Mouse (Mus musculus): ENCODE measurements around the gene Foxn2. TPM values are rescaled to one million over a fixed set of nuclear protein-coding genes. Genes with fewer than 3 reads are reported as not detected.
"Not testable (repeated sequence)": the region's sequence is repeated elsewhere in the genome, so short reads cannot be mapped to it uniquely, and the experiment has no call there.

Gene Foxn2
- polyA plus RNA-seq, 1 experiment from 2014 or later = 15.8 TPM

DNA sequence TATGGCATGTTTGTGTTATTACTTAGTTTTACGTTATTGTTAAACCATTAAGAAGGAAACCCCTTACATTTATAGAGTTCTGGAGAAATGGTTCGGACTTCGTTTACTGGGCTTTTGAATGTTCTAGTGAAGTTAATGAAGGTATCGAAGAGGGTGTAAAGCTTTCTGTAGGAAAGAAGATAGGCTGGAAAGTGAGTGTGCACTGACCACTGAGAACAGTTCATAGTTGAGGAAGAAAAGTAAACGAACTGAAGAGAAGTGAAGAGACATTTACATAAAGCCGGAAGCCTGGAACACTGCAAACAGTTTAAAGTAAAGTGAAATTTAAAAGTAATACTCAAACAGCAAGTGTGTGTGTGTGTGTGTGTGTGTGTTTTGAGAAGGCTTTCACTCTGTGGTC lies 2.1 kb downstream of the Foxn2 start:
- no peak overlapping the region for H3K9ac ChIP-seq
- H3K4me1 ChIP-seq = peaks cover 9% of the 10 kb centered on the region
- H3K27ac ChIP-seq = no peak overlapping the region
- ATAC-seq (replicated peaks; ENCODE audit: low FRiP score) = no peak
- WGBS = 73% methylated on average over 6 of the region's 6 CpGs
- no peak overlapping the region; the same call in 1 of the 2 replicates for H3K4me3 ChIP-seq (replicated peaks)
- H3K36me3 ChIP-seq = no peaks in the 10 kb centered on the region
- H3K27me3 ChIP-seq = no peaks in the 10 kb centered on the region
- no peaks in the 10 kb centered on the region for H3K9me3 ChIP-seq (replicated peaks)
- peak overlapping the region; percentile 29 for H3K4me2 ChIP-seq

DNA sequence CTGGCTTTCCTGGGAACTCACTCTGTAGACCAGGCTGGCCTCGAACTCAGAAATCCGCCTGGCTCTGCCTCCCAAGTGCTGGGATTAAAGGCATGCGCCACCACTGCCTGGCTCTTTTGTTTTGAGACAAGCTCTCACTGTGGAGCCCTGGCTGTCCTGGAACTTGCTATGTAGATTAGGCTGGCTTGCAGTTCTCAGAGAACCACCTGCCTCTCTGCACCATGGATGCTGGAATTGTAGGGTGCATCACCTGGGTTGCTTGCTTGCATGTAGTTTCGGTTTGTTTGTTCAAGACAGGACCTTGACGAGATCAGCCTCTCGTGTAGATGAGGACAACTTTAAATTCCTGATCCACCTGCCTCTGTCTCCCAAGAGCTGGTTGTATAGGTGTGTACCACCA lies 2.7 kb downstream of the Foxn2 start:
- Histone ChIP-seq H3K9me3 (replicated peaks) (no peaks in the 10 kb centered on the region), H3K4me2 (no peak overlapping the region), H3K36me3 (no peaks in the 10 kb centered on the region), H3K27ac (no peak overlapping the region), H3K27me3 (no peaks in the 10 kb centered on the region), H3K4me3 (replicated peaks) (no peak overlapping the region), H3K9ac (no peak overlapping the region), H3K4me1 (peaks cover 9% of the 10 kb centered on the region)
- ATAC-seq (replicated peaks; ENCODE audit: low FRiP score) = no peak
- 88% methylated on average over 6 of the region's 6 CpGs for WGBS

DNA sequence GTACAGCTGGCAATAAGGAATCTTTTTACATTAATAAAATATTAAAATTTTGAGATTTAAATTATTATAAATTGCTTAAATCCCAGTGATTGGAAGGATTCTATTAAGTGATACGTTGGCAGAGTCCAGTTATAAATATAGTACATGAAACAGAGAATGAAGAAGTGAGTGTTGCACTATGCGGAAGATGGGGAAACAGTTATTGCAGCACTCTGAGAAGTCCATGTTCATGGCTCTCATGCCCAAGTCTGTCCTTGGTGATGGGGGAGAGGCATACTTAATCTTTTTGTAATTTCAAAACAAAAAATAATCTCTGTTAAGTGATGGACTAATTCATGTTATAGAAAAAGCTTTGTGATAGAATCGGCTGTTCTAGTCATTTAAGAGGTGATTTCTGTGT lies 17.6 kb downstream of the Foxn2 start:
- Histone ChIP-seq H3K27me3 (no peaks in the 10 kb centered on the region), H3K27ac (no peak overlapping the region), H3K4me2 (no peak overlapping the region), H3K4me1 (0 out of 2 replicates have a peak, but pooled peaks cover 2% of the 10 kb centered on the region), H3K4me3 (replicated peaks) (no peak overlapping the region), H3K9me3 (replicated peaks) (no peaks in the 10 kb centered on the region), H3K9ac (no peak overlapping the region), H3K36me3 (0 out of 2 replicates have a peak, but pooled peaks cover 3% of the 10 kb centered on the region)
- 90% methylated on average over 3 of the region's 3 CpGs for WGBS
- no peak for ATAC-seq (replicated peaks; ENCODE audit: low FRiP score)

DNA sequence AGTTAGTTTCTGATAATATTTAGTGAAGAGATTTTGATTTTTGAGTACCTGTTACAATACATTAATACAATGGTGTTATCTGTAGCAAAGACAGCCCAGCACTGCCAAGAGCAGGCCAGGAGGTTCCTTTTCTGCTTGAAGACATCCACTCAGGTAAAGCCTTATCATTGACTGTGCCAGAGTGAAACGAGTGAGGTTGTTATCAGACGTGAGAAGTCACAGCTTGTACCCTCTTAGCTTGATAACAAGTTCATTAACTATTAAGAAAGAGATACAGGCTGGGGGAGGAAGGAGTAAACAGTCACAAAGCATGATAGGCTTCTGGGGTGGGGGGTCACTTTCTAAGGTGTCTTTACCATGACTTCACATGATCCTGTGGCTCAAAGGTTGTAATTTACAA lies 19.0 kb downstream of the Foxn2 start:
- no peak overlapping the region for H3K9ac ChIP-seq
- no peaks in the 10 kb centered on the region for H3K27me3 ChIP-seq
- no peak overlapping the region for H3K27ac ChIP-seq
- H3K4me3 ChIP-seq (replicated peaks) = no peak overlapping the region
- 0 out of 2 replicates have a peak, but pooled peaks cover 2% of the 10 kb centered on the region for H3K4me1 ChIP-seq
- WGBS = 56% methylated on average over 2 of the region's 2 CpGs
- H3K36me3 ChIP-seq = 0 out of 2 replicates have a peak, but pooled peaks cover 8% of the 10 kb centered on the region
- peak; percentile 36; the same call in 1 of the 2 replicates for ATAC-seq (replicated peaks; ENCODE audit: low FRiP score)
- H3K9me3 ChIP-seq (replicated peaks) = no peaks in the 10 kb centered on the region
- no peak overlapping the region for H3K4me2 ChIP-seq

DNA sequence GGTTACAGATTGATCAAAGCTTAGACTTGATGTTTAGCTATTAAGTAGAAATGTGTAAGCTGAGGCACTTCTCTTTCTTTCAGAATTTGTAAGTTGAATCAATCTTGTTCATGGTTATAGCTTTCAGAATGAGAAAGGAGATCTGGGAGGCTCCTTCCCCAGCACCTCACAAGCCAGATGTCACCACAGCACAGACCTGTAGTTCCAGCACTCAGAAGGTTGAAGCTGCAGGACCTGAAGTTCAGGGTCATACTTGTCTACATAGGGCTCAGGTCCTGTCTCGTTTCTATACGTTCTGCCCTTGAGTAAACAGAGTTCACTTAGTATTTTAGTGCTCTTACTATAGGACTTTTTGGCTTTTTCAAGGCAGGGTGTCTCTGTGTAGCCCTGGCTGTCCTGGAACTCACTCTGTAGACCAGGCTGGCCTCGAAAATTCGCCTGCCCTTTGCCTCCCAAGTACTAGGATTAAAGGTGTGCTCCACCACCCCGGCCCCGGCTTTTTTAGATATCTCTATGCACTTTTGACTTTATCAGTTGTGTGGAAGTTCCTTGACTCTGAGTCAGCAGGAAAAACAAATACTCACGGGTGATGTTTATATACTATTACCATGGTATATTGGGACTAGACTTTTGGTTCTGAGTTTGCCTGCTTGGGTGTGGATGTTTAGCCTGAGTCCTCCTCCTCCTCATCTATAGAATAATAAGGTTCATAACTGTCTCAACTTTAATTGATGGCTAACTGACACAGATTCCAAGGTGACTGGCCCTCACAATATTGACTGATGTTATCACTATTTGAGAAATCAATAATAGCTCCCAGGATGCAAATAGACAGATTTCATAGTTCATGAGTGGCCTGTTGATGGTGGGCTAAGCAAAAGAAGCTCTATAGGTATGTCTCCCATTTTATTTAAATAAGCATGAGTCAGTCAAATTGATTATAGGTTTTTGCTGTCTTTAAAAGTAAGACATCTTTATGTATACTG lies 19.7 kb downstream of the Foxn2 start:
- 75% methylated on average over 7 of the region's 7 CpGs for WGBS
- no peak for ATAC-seq (replicated peaks; ENCODE audit: low FRiP score)
- 0 out of 2 replicates have a peak, but pooled peaks cover 2% of the 10 kb centered on the region for H3K4me1 ChIP-seq
- H3K4me3 ChIP-seq (replicated peaks) = no peak overlapping the region
- no peaks in the 10 kb centered on the region for H3K9me3 ChIP-seq (replicated peaks)
- 0 out of 2 replicates have a peak, but pooled peaks cover 8% of the 10 kb centered on the region for H3K36me3 ChIP-seq
- no peak overlapping the region for H3K9ac ChIP-seq
- no peak overlapping the region for H3K27ac ChIP-seq
- no peaks in the 10 kb centered on the region for H3K27me3 ChIP-seq
- H3K4me2 ChIP-seq = no peak overlapping the region

DNA sequence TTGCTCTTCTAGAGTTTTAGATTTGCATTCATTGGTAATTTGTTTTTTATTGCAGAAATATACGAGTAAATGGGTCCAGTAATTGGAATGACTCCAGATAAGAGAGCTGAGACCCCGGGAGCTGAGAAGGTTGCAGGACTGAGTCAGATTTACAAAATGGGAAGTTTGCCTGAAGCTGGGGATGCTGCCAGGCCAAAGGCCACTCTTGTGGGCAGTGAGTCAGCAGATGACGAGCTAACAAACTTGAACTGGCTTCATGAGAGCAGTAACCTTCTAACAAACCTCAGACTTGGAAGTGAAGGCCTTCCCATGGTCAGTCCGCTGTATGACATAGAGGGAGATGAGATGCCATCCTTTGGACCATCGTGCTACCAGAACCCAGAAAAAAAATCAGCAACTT lies 22.1 kb downstream of the Foxn2 start:
- WGBS = 67% methylated on average over 5 of the region's 5 CpGs
- Histone ChIP-seq H3K27me3 (no peaks in the 10 kb centered on the region), H3K4me3 (replicated peaks) (no peak overlapping the region), H3K9me3 (replicated peaks) (no peaks in the 10 kb centered on the region), H3K4me1 (0 out of 2 replicates have a peak, but pooled peaks cover 2% of the 10 kb centered on the region), H3K36me3 (peaks cover 14% of the 10 kb centered on the region; the same call in 1 of the 2 replicates), H3K9ac (no peak overlapping the region), H3K4me2 (no peak overlapping the region), H3K27ac (no peak overlapping the region)
- no peak for ATAC-seq (replicated peaks; ENCODE audit: low FRiP score)

DNA sequence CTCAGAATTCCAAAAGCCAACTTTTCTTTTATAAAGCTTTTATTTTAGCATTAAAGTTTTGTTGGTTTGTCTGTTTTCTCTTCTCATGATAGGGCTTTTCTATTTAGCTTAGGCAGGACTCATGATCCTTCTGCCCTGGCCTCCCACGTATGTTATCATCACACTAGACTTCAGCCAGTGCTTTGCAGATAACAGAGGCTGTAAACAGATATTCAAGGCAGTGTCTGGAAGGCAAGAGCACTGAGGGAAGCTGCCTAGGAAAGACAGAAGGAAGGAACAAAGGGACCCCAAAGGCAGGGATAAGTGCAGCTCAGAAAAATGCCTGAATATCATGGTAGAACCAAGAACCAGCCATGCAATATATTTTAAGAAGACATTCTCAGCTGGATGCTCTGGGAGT lies 26.1 kb downstream of the Foxn2 start:
- Histone ChIP-seq H3K9ac (no peak overlapping the region), H3K4me1 (0 out of 2 replicates have a peak, but pooled peaks cover 2% of the 10 kb centered on the region), H3K9me3 (replicated peaks) (no peaks in the 10 kb centered on the region), H3K36me3 (peaks cover 47% of the 10 kb centered on the region), H3K4me3 (replicated peaks) (no peak overlapping the region), H3K27ac (no peak overlapping the region), H3K4me2 (no peak overlapping the region), H3K27me3 (no peaks in the 10 kb centered on the region)
- ATAC-seq (replicated peaks; ENCODE audit: low FRiP score) = no peak
- WGBS = 73% methylated on average over 1 of the region's 1 CpGs

DNA sequence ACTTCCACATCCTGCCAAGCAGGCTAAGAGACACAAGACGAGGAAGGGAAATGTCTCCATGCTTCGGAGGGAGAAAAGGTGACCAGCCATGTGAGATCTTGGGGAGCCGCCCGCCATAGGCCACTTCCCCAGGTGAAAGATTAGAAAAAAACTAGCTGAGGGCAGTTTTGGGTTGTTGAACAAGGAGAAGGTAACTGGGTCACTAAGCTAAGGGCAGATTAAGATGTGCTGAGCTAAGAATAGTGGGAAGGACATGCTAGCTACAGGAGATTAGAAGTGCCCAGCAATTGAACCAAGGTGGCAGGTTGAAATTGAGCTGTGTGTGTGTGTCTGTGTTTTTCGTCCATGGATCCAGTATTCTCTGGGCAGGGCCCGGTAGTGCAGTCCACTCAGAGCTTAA lies 27.2 kb downstream of the Foxn2 start:
- H3K27me3 ChIP-seq = no peaks in the 10 kb centered on the region
- H3K4me2 ChIP-seq = no peak overlapping the region
- no peak overlapping the region for H3K27ac ChIP-seq
- no peak overlapping the region for H3K4me3 ChIP-seq (replicated peaks)
- H3K36me3 ChIP-seq = peaks cover 53% of the 10 kb centered on the region
- 87% methylated on average over 6 of the region's 6 CpGs for WGBS
- H3K9ac ChIP-seq = no peak overlapping the region
- H3K9me3 ChIP-seq (replicated peaks) = no peaks in the 10 kb centered on the region
- 0 out of 2 replicates have a peak, but pooled peaks cover under 1% of the 10 kb centered on the region for H3K4me1 ChIP-seq
- ATAC-seq (replicated peaks; ENCODE audit: low FRiP score) = no peak

DNA sequence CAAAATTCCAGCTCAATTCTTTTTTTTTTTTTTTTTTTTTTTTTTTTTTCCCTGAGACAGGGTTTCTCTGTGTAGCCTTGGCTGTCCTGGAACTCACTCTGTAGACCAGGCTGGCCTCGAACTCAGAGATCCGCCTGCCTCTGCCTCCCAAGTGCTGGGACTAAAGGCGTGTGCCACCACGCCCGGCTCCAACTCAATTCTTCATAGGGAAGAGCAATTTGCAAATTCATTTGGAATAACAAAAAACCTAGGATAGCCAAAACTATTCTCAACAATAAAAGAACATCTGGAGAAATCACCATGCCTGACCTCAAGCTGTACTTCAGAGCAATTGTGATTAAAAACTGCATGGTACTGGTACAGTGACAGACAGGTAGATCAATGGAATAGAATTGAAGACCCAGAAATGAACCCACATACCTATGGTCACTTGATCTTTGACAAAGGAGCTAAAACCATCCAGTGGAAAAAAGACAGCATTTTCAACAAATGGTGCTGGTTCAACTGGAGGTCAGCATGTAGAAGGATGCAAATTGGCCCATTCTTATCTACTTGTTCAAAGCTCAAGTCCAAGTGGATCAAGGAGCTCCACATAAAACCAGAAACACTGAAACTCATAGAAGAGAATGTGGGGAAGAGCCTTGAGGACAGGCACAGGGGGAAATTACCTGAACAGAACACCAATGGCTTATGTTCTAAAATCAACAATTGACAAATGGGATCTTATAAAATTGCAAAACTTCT lies 28.3 kb downstream of the Foxn2 start:
- not testable (repeated sequence) for H3K4me3 ChIP-seq (replicated peaks); H3K9ac ChIP-seq; ATAC-seq (replicated peaks; ENCODE audit: low FRiP score); H3K4me1 ChIP-seq; H3K27me3 ChIP-seq; H3K4me2 ChIP-seq; H3K27ac ChIP-seq; H3K9me3 ChIP-seq (replicated peaks)
- H3K36me3 ChIP-seq = peaks cover 46% of the 10 kb centered on the region
- 95% methylated on average over 5 of the region's 5 CpGs for WGBS

DNA sequence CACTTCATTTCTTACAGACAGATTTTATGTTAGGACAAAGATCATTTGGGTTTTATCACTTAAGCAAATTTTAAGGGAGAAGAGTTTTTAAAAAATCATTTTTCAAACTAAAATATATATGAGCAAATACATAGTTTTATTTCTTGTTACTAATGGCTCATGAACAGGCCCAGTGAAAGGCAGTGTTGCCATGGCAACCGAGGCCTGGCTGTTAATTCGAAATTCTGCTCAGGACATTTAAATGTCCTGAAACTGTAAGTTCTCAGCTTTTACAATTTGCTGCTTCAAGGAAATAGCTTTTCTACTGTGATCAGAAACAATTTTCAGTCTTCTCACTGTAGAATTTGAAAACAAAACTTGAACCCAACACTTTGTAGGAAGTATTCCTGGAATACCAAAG lies 33.3 kb downstream of the Foxn2 start:
- 66% methylated on average over 2 of the region's 2 CpGs for WGBS
- no peak overlapping the region for H3K27ac ChIP-seq
- no peak overlapping the region for H3K9ac ChIP-seq
- peaks cover 43% of the 10 kb centered on the region for H3K36me3 ChIP-seq
- no peaks in the 10 kb centered on the region for H3K4me1 ChIP-seq
- no peaks in the 10 kb centered on the region for H3K9me3 ChIP-seq (replicated peaks)
- no peak overlapping the region for H3K4me3 ChIP-seq (replicated peaks)
- no peak overlapping the region for H3K4me2 ChIP-seq
- no peak for ATAC-seq (replicated peaks; ENCODE audit: low FRiP score)
- no peaks in the 10 kb centered on the region for H3K27me3 ChIP-seq

DNA sequence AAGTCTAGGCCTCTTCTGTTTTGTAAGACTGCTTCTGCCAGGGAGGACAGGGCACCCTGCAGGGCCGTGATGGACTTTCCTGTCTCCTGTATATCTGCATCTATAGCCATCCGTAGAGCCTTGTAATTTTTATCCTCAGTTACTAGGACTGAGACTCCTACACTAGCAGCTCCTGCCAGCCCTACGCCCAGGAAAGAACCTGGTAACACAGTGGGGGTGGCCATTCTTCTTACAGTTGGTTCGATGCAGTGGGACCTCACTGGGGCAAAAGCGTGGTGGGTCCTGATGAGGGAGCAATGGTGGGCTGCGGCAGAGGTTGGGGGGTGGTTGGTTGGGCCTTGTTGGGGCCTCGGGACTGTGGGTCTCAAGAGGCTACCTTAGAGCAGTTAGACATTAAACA lies 36.7 kb downstream of the Foxn2 start:
- Histone ChIP-seq H3K36me3 (peaks cover 14% of the 10 kb centered on the region), H3K4me3 (replicated peaks) (no peak overlapping the region), H3K4me1 (no peaks in the 10 kb centered on the region), H3K27ac (no peak overlapping the region), H3K9ac (no peak overlapping the region), H3K9me3 (replicated peaks) (no peaks in the 10 kb centered on the region), H3K4me2 (no peak overlapping the region), H3K27me3 (no peaks in the 10 kb centered on the region)
- ATAC-seq (replicated peaks; ENCODE audit: low FRiP score) = no peak
- WGBS = 95% methylated on average over 7 of the region's 7 CpGs

DNA sequence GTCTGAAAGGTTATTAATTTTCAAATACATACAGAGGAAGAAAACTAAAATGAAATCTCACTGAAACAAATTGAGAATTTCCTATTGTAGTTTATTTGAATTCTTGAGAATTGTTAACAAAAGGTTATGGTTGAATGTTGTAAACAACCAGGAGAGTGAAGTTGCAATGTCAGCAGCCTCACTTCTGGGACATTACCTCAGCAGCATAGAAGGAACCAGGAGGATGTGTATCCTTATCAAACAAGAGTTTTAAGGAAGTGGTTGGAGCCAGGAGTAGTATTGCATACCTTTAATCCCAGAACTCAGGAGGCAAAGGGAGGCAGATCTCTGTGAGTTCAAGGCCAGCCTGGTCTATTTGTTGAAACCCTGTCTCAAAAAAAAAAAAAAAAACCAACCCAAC lies 37.2 kb downstream of the Foxn2 start:
- H3K36me3 ChIP-seq = peaks cover 13% of the 10 kb centered on the region
- H3K4me1 ChIP-seq = no peaks in the 10 kb centered on the region
- no peak overlapping the region for H3K4me2 ChIP-seq
- H3K9me3 ChIP-seq (replicated peaks) = no peaks in the 10 kb centered on the region
- no peaks in the 10 kb centered on the region for H3K27me3 ChIP-seq
- no peak for ATAC-seq (replicated peaks; ENCODE audit: low FRiP score)
- no peak overlapping the region for H3K9ac ChIP-seq
- H3K4me3 ChIP-seq (replicated peaks) = no peak overlapping the region
- H3K27ac ChIP-seq = no peak overlapping the region
